Mouse (Mus musculus): ENCODE results near the gene Fcer1g. TPM values are rescaled to one million over a fixed set of nuclear protein-coding genes. Genes with fewer than 3 reads are reported as not detected.
A peak's percentile ranks its signal among the peaks of the same experiment; 100 is the strongest.

Fcer1g gene
- total RNA-seq, 2 experiments from 2014 or later, result 12.6 to 14.4 TPM

- no peak overlapping the region for H3K4me3 ChIP-seq
- TF ChIP-seq CTCF (IDR thresholded peaks at IDR 0.05), result no peak
- intact Hi-C loops (cut with DNase I), result no loop called here
- DNase-seq (ENCODE audit: extremely low spot score in 1 of 2, low spot score in 2 of 2), result no peak
- H3K27ac ChIP-seq, result no peak overlapping the region
These were observed 45.1 kb downstream of the Fcer1g start for GRCm38 (mm10) chr1:171189046-171189445.

GRCm38 (mm10) chr1:171187851-171188700, 46.1 kb downstream of the Fcer1g start:
- TF ChIP-seq CTCF (IDR thresholded peaks at IDR 0.05), result no peak
- Histone ChIP-seq H3K27ac (peak overlapping the region; percentile 24; the same call in 1 of the 2 replicates), H3K4me3 (no peak overlapping the region)
- intact Hi-C loops (cut with DNase I), result no loop called here
- DNase-seq (ENCODE audit: extremely low spot score in 1 of 2, low spot score in 2 of 2), result no peak

GRCm38 (mm10) chr1:171185655-171186054, 48.5 kb downstream of the Fcer1g start:
- Histone ChIP-seq H3K27ac (no peak overlapping the region), H3K4me3 (no peak overlapping the region)
- intact Hi-C loops (cut with DNase I), result no loop called here
- no peak for TF ChIP-seq CTCF (IDR thresholded peaks at IDR 0.05)
- DNase-seq (ENCODE audit: extremely low spot score in 1 of 2, low spot score in 2 of 2), result no peak

GRCm38 (mm10) chr1:171184314-171184713, 49.9 kb downstream of the Fcer1g start:
- intact Hi-C loops (cut with DNase I), result no loop called here
- peak; percentile 25 for TF ChIP-seq CTCF (IDR thresholded peaks at IDR 0.05)
- H3K27ac ChIP-seq, result peak overlapping the region; percentile 29; the same call in 1 of the 2 replicates
- no peak for DNase-seq (ENCODE audit: extremely low spot score in 1 of 2, low spot score in 2 of 2)
- no peak overlapping the region for H3K4me3 ChIP-seq

- intact Hi-C loops (cut with DNase I), result no loop called here
- H3K4me3 ChIP-seq, result no peak overlapping the region
- TF ChIP-seq CTCF (IDR thresholded peaks at IDR 0.05), result no peak
- DNase-seq (ENCODE audit: extremely low spot score in 1 of 2, low spot score in 2 of 2), result no peak
- no peak overlapping the region for H3K27ac ChIP-seq
These were observed 50.5 kb downstream of the Fcer1g start for GRCm38 (mm10) chr1:171183620-171184019.

GRCm38 (mm10) chr1:171183025-171183424, 51.1 kb downstream of the Fcer1g start:
- no peak for DNase-seq (ENCODE audit: extremely low spot score in 1 of 2, low spot score in 2 of 2)
- H3K4me3 ChIP-seq, result no peak overlapping the region
- no peak for TF ChIP-seq CTCF (IDR thresholded peaks at IDR 0.05)
- H3K27ac ChIP-seq, result no peak overlapping the region
- intact Hi-C loops (cut with DNase I), result no loop called here

Other genes with a start within 250 kb of the Fcer1g start
- under 1 TPM in 1 of 2 experiments, not detected in 1; 0.36 TPM for gene Fcgr4, start 215.4 kb downstream of the Fcer1g start, total RNA-seq (2021)
- gene Fcgr3, start 169.4 kb downstream of the Fcer1g start, total RNA-seq (2021), result 10 to 100 TPM; 11.6 to 14.3 TPM
- 1 to 10 TPM in 1 of 2 experiments, not detected in 1; 1.5 TPM for gene Cfap126, start 120.4 kb downstream of the Fcer1g start, total RNA-seq (2021)
- 100 to 1,000 TPM; 194 to 195 TPM for gene Sdhc, start 83.8 kb downstream of the Fcer1g start, total RNA-seq (2021)
- gene Mpz, start 83.7 kb downstream of the Fcer1g start, total RNA-seq (2021), result not detected
- 100 to 1,000 TPM in 1 of 2 experiments, 10 to 100 TPM in 1; 76.7 to 113 TPM for gene Pcp4l1, start 38.1 kb downstream of the Fcer1g start, total RNA-seq (2021)
- gene Nr1i3, start 20.4 kb downstream of the Fcer1g start, total RNA-seq (2021), result under 1 TPM; 0.19 to 0.23 TPM
- gene Tomm40l, start 11.9 kb downstream of the Fcer1g start, total RNA-seq (2021), result 10 to 100 TPM; 86.4 to 91.2 TPM
- gene Apoa2, start 9.3 kb downstream of the Fcer1g start, total RNA-seq (2021), result 1 to 10 TPM; 1.5 to 2.2 TPM
- 1 to 10 TPM; 6.7 to 8.6 TPM for gene Adamts4, start 16.1 kb upstream of the Fcer1g start, total RNA-seq (2021)
- 100 to 1,000 TPM; 267 to 272 TPM for gene Ndufs2, start 17.0 kb upstream of the Fcer1g start, total RNA-seq (2021)
- 10 to 100 TPM; 57.0 to 69.2 TPM for gene B4galt3, start 36.0 kb upstream of the Fcer1g start, total RNA-seq (2021)
- gene Ppox, start 46.8 kb upstream of the Fcer1g start, total RNA-seq (2021), result 10 to 100 TPM; 26.0 to 32.1 TPM
- gene Usp21, start 53.6 kb upstream of the Fcer1g start, total RNA-seq (2021), result 10 to 100 TPM; 59.8 to 65.7 TPM
- gene Ufc1, start 60.7 kb upstream of the Fcer1g start, total RNA-seq (2021), result 100 to 1,000 TPM; 101 to 108 TPM
- 10 to 100 TPM; 40.4 to 40.9 TPM for gene Dedd, start 94.8 kb upstream of the Fcer1g start, total RNA-seq (2021)
- gene Nit1, start 111.3 kb upstream of the Fcer1g start, total RNA-seq (2021), result 10 to 100 TPM; 43.3 to 44.3 TPM
- 100 to 1,000 TPM; 186 to 191 TPM for gene Pfdn2, start 111.3 kb upstream of the Fcer1g start, total RNA-seq (2021)
- 1 to 10 TPM; 6.2 to 7.1 TPM for gene Klhdc9, start 126.4 kb upstream of the Fcer1g start, total RNA-seq (2021)
- gene Nectin4, start 135.7 kb upstream of the Fcer1g start, total RNA-seq (2021), result 1 to 10 TPM; 3.0 to 3.1 TPM
- gene Arhgap30, start 154.6 kb upstream of the Fcer1g start, total RNA-seq (2021), result 1 to 10 TPM; 2.0 to 2.2 TPM
- 100 to 1,000 TPM in 1 of 2 experiments, 10 to 100 TPM in 1; 99.7 to 106 TPM for gene Usf1, start 176.9 kb upstream of the Fcer1g start, total RNA-seq (2021)
- 1 to 10 TPM; 2.9 to 4.3 TPM for gene Tstd1, start 184.5 kb upstream of the Fcer1g start, total RNA-seq (2021)
- gene F11r, start 203.2 kb upstream of the Fcer1g start, total RNA-seq (2021), result 1 to 10 TPM; 4.9 to 6.2 TPM

Data from left cerebral cortex, adult 2 months (tissue).